Mouse (Mus musculus): ENCODE results near the gene Ndufs8. TPM values are rescaled to one million over a fixed set of nuclear protein-coding genes. Genes with fewer than 3 reads are reported as not detected.

Gene Ndufs8
- total and polyA plus RNA-seq, 3 experiments: 195 to 248 (median 216) TPM

DNA sequence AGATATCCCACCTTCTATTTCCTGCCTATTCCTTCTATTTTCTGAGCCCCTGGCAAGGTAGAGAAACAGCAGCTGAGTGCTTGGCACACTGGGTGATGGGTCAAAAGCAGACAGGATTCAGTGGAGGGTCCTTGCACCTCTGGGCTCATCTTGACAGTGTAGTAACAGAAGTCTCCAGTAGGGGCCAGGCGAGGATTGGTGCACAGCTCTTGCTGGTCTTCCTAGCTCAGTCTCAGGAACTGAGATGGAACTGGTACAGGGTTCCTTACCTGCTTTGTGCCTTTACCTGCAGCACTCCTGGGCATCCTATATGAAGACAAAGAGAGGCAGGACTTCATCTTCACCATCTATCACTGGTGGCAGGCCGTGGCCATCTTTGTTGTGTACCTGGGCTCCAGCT, 34.1 kb upstream of the Ndufs8 start (continued):
- TF ChIP-seq E2F4 (IDR thresholded peaks at IDR 0.05; ENCODE audit: insufficient replicate concordance, low read depth, low read length) (no peak), EP300 (IDR thresholded peaks at IDR 0.05; ENCODE audit: low read length) (no peak), SIN3A (IDR thresholded peaks at IDR 0.05; ENCODE audit: low read length) (no peak), ZKSCAN1 (IDR thresholded peaks at IDR 0.05; ENCODE audit: borderline replicate concordance, low read depth, low read length) (no peak), SMC3 (IDR thresholded peaks at IDR 0.05; ENCODE audit: low read depth, low read length) (peak; percentile 72), NELFE (IDR thresholded peaks at IDR 0.05; ENCODE audit: low read depth, low read length) (no peak), ELF1 (IDR thresholded peaks at IDR 0.05; ENCODE audit: low read depth, low read length) (no peak), PAX5 (IDR thresholded peaks at IDR 0.05; ENCODE audit: low read length) (no peak), MYC (IDR thresholded peaks at IDR 0.05; ENCODE audit: low read depth, low read length) (no peak), CHD2 (IDR thresholded peaks at IDR 0.05; ENCODE audit: low read length) (no peak), IRF4 (IDR thresholded peaks at IDR 0.05; ENCODE audit: low read depth, low read length) (no peak)

DNA sequence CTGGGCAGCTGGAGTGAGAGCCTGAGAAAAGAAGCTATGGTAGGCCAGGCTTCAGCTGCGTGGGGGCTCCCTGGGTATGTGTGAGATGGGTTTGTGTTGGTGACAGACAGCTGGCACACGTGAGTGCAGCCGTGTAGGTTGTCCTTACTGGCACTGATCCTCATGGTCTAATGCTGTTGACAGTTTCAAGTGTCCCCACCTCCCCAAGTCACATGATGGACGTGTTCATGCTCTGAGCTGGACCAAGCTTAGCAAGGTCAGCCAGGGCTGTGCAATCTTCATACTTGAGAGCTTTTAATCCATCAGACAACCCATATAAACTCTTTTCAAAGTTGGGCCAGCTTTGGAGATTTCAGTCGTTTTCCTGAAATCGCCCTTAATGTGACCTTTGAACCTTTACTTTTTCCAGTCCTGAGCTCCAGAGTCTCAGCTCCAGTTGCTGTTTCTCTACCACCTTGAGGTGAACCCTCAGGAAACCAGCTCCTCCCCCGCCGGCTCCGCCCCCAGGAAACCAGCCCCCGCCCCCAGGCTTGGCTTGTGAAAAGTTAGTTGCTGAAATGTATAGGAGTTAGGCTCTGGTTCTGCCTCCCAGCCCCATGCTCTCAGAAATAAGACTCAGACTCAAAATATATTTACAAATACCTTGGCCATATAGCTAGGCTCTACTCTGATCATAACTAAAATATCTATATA, 33.4 kb upstream of the Ndufs8 start:
- dilution Hi-C loops (cut with MboI; ENCODE audit: extremely low pct_ligation_motif_present, extremely low pct_unique_long_range_greater_than_20kb, low sequenced_read_pairs) (no loop called here), in situ Hi-C loops (cut with MboI; ENCODE audit: low pct_ligation_motif_present, low pct_unique_long_range_greater_than_20kb, low sequenced_read_pairs) (no loop called here)
- no peak for TF ChIP-seq RCOR1 (conservative IDR thresholded peaks at IDR 0.05; ENCODE audit: low read depth, low read length)
- TF ChIP-seq JUND (conservative IDR thresholded peaks at IDR 0.05; ENCODE audit: low read depth, low read length): no peak
- TF ChIP-seq POLR2AphosphoS2 (IDR thresholded peaks at IDR 0.05; ENCODE audit: low read depth, low read length): no peak
- TF ChIP-seq UBTF (IDR thresholded peaks at IDR 0.05; ENCODE audit: low read depth, low read length): no peak
- TF ChIP-seq MAFK (IDR thresholded peaks at IDR 0.05; ENCODE audit: insufficient replicate concordance, low read length): no peak
- TF ChIP-seq CHD1 (IDR thresholded peaks at IDR 0.05; ENCODE audit: low read depth, low read length): no peak
- TF ChIP-seq CTCF (conservative IDR thresholded peaks at IDR 0.05 in 1 of 2, IDR thresholded peaks at IDR 0.05 in 1 of 2; ENCODE audit: low read depth in 2 of 2, low read length in 2 of 2): no peak
- TF ChIP-seq EP300 (IDR thresholded peaks at IDR 0.05; ENCODE audit: low read length): no peak
- TF ChIP-seq POLR2A (IDR thresholded peaks at IDR 0.05; ENCODE audit: low read depth, low read length): no peak
- TF ChIP-seq RAD21 (IDR thresholded peaks at IDR 0.05; ENCODE audit: low read depth, low read length): no peak
- Histone ChIP-seq H3K4me1 (ENCODE audit: control insufficient read depth in 1 of 2, insufficient read depth in 2 of 2) (peaks cover 20 to 57% of the 10 kb centered on the region in 2 experiments), H3K4me3 (replicated peaks in 1 of 3; ENCODE audit: low read depth in 2 of 3, low read length in 2 of 3, poor library complexity in 1 of 3) (no peak overlapping the region), H3K27me3 (replicated peaks) (no peaks in the 10 kb centered on the region), H3K9me3 (replicated peaks; ENCODE audit: low read length) (no peaks in the 10 kb centered on the region), H3K9ac (ENCODE audit: insufficient read depth, low read depth) (no peak overlapping the region), H3K36me3 (replicated peaks in 1 of 2; ENCODE audit: control insufficient read depth in 1 of 2, insufficient read depth in 1 of 2, low read length in 1 of 2) (peaks cover 53 to 89% of the 10 kb centered on the region in 2 experiments), H3K4me2 (ENCODE audit: insufficient read depth, low read depth, poor library complexity, severe bottlenecking) (no peak overlapping the region), H3K79me2 (replicated peaks; ENCODE audit: control insufficient read depth, extremely low read depth, insufficient read depth, poor library complexity, severe bottlenecking) (no peaks in the 10 kb centered on the region), H3K27ac (ENCODE audit: insufficient read depth, low read depth) (peak overlapping the region; percentile 28; the same call in 1 of the 2 replicates)
- no peak for DNase-seq (ENCODE audit: extremely low read depth)

All from CH12.LX (cell line).